Mouse (Mus musculus) lung, postnatal 10 days (tissue): ENCODE measurements around the gene Chpf.

ENCODE experiments used
- DNase-seq: peaks from one replicate; pipeline ENCODE4 v3.0.0; 2021

The Chpf gene

GRCm38 (mm10) chr1:75458025-75458788, 20.9 kb downstream of the Chpf start:
- DNase-seq, result peak; percentile 54

- DNase-seq, result no peak
Measured at GRCm38 (mm10) chr1:75457710-75458024, 21.4 kb downstream of the Chpf start.

DNA sequence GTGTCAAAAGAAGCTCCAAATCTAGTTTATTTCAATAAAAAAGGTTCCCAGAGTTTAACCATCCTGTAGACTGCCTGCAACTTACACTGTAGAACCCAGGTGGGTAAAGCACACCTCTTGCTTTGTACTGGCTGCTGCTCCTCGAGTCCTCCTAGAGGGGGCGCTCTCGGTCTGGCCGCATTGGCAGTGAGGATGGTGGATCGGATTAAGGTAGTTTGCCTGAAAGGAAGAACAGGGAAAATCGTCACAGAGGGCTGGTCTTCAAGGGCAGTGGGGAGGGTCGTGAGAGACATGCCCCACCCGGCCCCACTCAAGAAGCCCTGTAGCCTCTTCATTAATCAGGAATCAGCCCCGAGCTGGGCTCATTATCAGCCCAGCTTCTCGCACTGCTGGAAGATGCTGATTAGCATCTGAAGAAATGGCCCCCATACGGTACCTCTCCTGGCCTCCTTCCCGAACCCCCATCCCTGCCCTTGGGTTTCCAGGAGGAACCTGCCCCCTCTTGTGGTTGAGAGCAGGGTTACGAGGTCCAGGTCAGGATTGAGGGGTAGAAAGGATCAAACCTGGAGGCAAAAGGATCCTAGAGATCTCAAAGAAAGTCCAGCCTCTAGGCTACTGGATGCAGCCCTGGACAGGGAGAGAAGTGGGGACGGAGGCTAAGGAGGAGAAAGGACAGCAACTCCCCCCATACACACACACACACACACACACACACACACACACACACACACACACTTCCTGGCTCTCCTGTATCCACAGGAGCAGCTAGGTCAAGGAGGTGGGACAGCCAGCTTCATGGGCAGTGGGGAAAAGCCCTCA, 22.2 kb downstream of the Chpf start:
- DNase-seq, result no peak

- no peak for DNase-seq
Measured at GRCm38 (mm10) chr1:75455948-75456347, 23.2 kb downstream of the Chpf start.

- no peak for DNase-seq
Measured at GRCm38 (mm10) chr1:75455433-75455832, 23.7 kb downstream of the Chpf start.

- no peak for DNase-seq
Measured at GRCm38 (mm10) chr1:75451900-75452299, 27.2 kb downstream of the Chpf start.

GRCm38 (mm10) chr1:75450314-75451005, 28.6 kb downstream of the Chpf start, which contains the start of gene Asic4:
TSS of gene Asic4 (plus strand) at chr1:75450436.
- peak; percentile 31 for DNase-seq

DNA sequence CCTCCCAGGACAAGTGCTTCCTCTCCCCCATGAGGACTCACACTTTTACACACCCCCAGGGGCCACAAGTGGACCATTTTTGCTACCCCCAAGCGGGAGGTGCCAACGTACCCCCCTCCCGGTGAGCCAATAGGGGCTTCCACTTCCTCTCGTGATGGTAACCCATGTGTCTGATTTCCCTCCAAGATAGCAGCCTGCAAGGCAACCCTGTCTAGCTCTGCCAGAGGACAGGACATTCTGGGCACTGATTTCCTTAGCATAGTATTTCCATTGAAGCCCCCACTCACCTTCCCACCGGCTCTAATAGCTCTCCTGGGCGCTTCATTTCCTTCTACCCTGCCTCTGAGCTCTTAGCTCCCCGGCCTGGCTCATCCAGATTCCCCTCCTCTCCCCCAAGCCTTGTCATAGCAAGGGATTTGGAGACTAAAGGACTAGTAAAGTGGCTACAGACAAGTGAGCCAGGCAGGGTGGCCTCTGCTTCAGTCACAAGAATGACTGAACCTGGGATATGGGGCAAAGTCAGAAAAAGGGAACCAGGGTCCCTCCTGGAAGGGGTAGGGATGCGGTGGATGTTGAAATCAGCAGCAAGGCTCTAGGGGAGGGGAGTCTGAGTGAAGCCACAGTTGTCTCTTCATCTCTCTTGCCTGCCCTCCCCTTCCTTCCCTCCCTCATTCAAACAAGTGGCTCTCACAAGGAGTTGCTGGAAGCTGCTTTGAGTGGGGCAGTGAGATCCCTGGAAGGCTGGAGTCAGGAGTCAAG, 29.6 kb downstream of the Chpf start:
- DNase-seq, result no peak

GRCm38 (mm10) chr1:75448937-75449336, 30.2 kb downstream of the Chpf start:
- no peak for DNase-seq

GRCm38 (mm10) chr1:75448052-75448431, 31.1 kb downstream of the Chpf start:
- DNase-seq, result no peak

GRCm38 (mm10) chr1:75447265-75448051, 31.6 kb downstream of the Chpf start:
- DNase-seq, result peak; percentile 63

DNA sequence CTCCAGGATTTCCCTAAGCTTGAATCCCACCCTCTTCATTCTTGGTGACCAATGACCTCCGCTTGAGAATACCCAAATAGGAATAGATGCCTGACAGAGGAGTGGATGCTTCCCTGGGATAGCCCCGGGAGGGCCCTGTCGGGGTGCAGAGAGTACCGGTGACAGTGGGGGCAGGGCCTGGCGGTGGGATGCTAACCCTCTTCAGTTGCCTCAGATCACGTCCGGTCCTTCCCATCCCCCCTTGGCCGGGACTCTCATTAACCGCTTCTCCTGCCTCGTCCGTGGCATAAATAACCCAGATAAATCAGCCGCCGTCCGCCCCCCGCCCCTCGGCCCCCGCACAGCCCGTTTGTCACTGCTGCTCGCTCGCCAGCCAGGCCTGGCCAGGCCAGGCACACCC, 32.5 kb downstream of the Chpf start:
- peak; percentile 49 for DNase-seq

- peak; percentile 86 for DNase-seq
Measured at GRCm38 (mm10) chr1:75445751-75446611, 33.1 kb downstream of the Chpf start.

DNA sequence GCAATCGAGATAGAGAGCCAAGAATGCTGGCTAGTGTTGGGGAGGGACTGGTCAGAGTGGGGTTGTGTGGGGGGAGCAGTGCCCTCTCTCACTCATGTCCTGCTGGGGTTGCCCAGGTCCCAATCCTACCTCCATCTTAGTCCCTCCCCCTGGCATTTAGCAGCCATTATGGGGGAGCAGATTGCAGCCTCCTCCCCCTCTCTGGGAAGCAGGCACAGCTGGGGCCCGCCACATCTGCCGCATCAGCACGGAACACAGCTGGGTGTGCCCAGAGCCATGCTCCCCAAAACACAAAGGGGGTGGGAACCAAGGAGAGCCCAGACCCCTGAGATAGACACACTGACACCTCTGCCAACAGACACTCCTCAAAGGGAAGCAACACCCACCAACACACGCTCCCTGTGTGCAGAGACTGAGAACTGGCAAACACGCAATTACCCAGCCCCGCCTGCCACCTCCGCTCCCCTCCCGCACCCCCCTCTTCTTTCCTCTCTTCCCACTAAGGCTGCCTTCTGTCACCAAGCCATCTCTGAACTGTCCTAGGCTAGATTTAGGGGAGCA, 33.9 kb downstream of the Chpf start:
- DNase-seq, result peak; percentile 43

DNA sequence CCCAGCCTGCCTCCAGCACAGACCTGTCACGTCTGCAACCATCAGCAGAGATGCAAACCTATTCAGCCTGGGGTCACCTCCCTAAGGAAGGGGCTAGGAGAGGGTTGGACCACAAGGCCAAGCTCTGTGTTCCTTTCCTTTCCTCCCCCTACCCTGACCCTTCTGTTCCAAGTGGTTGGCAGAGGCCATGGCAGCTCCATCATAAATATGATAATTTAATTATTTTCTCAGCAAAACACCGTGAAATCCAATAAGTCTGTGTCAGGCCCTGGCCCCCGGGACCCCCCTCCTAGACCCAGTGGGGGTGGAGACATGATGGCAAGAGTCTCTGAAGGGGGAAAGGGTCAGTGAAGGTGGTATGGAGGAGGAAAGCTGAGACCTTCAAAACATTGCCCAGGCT, 34.9 kb downstream of the Chpf start:
- DNase-seq, result no peak

- DNase-seq, result no peak
Measured at GRCm38 (mm10) chr1:75443247-75444024, 35.7 kb downstream of the Chpf start.

- DNase-seq, result no peak
Measured at GRCm38 (mm10) chr1:75442811-75443210, 36.3 kb downstream of the Chpf start.

DNA sequence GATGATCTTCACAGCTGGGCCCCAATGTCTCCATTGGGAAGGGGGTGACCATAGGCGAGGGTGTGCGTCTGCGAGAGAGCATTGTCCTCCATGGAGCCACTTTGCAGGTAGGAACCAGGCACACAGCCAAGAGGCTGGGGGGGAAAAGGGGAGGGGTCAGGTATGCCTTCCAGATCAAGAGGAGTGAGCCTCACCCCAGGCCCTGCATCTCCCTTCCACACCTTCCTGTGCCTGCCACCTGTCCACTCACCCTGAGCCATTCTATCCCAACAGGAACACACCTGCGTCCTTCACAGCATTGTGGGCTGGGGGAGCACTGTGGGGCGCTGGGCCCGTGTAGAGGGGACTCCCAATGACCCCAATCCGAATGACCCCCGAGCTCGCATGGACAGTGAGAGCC, 36.9 kb downstream of the Chpf start:
- DNase-seq, result no peak

DNA sequence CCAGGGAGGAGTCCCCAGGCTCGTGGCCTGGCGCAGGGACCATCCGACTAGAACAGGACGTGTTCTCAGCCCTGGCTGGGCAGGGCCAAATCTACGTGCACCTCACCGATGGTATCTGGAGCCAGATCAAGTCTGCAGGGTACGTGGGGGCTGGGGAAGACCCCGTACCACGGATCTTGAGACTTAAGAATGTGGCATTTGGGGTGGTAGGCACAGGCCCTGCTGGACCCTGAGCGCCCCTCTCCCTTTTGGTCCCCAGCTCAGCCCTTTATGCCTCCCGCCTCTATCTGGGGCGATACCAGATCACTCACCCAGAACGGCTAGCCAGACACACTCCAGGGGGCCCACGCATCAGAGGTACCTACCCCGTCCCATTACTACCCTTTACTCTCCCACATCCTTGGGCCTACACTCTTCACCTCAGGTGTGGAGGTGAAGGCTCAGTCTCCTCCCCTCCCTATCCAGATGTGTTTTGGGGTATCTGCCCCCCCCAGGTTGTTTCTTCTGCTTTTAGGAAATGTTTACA, 37.6 kb downstream of the Chpf start:
- DNase-seq, result no peak

GRCm38 (mm10) chr1:75440661-75441060, 38.4 kb downstream of the Chpf start:
- DNase-seq, result no peak
